Mouse (Mus musculus) forebrain, embryonic 15.5 days (tissue): ENCODE measurements around the gene Nxpe4. TPM values are rescaled to one million over a fixed set of nuclear protein-coding genes. Genes with fewer than 3 reads are reported as not detected.

Source experiments
- ATAC-seq: fragments of 200-750 bp; cut with Nextera tagmentation; replicated peaks from 2 replicates; pipeline ENCODE4 v1.8.0; 2017; ENCODE audit warnings: mild to moderate bottlenecking, moderate TSS enrichment, moderate library complexity
- H3K27ac ChIP-seq: fragments of 300-500 bp; sonication (generic); replicated peaks from 2 replicates; pipeline ENCODE4 v1.5.1; 2015; ENCODE audit warnings: mild to moderate bottlenecking, inconsistent platforms
- H3K27me3 ChIP-seq: fragments of 300-500 bp; sonication (generic); 2 replicates; pipeline ENCODE4 v1.6.1; 2015; ENCODE audit warnings: inconsistent platforms
- H3K36me3 ChIP-seq: fragments of 300-500 bp; sonication (generic); 2 replicates; pipeline ENCODE4 v1.6.1; 2015; ENCODE audit warnings: mild to moderate bottlenecking, inconsistent platforms
- H3K4me1 ChIP-seq: fragments of 300-500 bp; sonication (generic); 2 replicates; pipeline ENCODE4 v1.6.1; 2015; ENCODE audit warnings: inconsistent platforms
- H3K4me2 ChIP-seq: fragments of 300-500 bp; sonication (generic); replicated peaks from 2 replicates; pipeline ENCODE4 v1.6.1; 2015; ENCODE audit warnings: mild to moderate bottlenecking, inconsistent platforms
- H3K4me3 ChIP-seq: fragments of 300-500 bp; sonication (generic); 2 replicates; pipeline ENCODE4 v1.5.1; 2015; ENCODE audit warnings: mild to moderate bottlenecking, inconsistent platforms
- H3K9ac ChIP-seq: fragments of 300-500 bp; sonication (generic); replicated peaks from 2 replicates; pipeline ENCODE4 v1.6.1; 2015; ENCODE audit warnings: mild to moderate bottlenecking, inconsistent platforms
- H3K9me3 ChIP-seq: fragments of 300-500 bp; sonication (generic); 2 replicates; pipeline ENCODE4 v1.6.1; 2016; ENCODE audit warnings: inconsistent platforms
- whole genome bisulfite sequencing: fragments of 180-500 bp; shearing (Covaris S2); methylation state at CpG from one replicate; pipeline ENCODE4 v1.1.7; 2015; ENCODE audit warnings: mixed read lengths; 5-methylcytosine and 5-hydroxymethylcytosine counted together
- polyA plus RNA-seq: library from polyadenylated mRNA; unstranded; fragments of >200 nt; fragmentation: Nextera tagmentation; extraction: Ambion mirVana; gene quantifications from 2 replicates; pipeline ENCODE4 v1.2.1, GENCODE M21; 2015

Nxpe4 gene
- polyA plus RNA-seq, 1 experiment from 2014 or later: 7.1 TPM

DNA sequence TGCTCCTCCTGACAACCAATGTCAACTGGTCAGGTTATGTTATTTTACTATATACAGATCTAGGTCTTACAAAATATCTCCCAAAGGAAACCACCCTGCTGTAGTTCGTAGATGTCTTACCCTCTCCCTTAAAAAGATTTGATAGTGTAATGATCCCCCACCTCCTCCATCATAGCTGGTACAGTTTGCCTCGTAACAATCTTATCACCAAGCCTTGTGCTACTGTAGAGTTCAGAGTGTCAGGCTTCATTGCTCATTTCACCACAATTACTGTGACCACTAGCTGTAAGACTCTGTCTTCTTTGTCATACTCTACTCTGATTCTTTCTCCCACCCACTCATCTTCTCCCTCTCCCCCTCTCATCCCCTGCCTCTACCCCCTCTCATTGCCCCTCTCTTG lies 259.2 kb downstream of the Nxpe4 start:
- Histone ChIP-seq H3K27me3 (no peaks in the 10 kb centered on the region), H3K4me3 (no peak overlapping the region)
- WGBS: 86% methylated on average over 2 of the region's 2 CpGs

DNA sequence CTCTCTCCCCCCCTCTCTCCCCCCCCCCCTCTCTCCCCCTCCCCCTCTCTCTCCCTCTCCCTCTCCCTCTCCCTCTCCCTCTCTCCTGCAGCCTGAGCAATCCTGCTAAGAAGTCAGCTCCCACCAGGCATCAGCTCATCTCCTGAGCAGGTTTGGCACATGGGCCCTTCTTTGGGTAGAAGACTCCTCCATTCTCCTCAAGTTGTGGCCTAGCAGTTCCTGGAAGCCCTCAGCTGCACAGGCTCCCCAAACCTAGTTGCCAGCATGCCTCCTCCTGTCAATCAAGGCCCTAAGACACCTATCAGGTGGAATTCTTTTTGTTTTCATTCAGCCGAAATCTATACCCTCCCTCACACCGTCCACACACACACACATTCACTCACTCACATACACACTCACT lies 259.7 kb downstream of the Nxpe4 start:
- WGBS: 71% methylated on average over 2 of the region's 2 CpGs
- no peaks in the 10 kb centered on the region for H3K9me3 ChIP-seq
- H3K4me1 ChIP-seq: no peaks in the 10 kb centered on the region
- ATAC-seq: no peak
- no peak overlapping the region for H3K4me3 ChIP-seq
- H3K27me3 ChIP-seq: no peaks in the 10 kb centered on the region
- H3K9ac ChIP-seq: no peak overlapping the region
- no peak overlapping the region for H3K27ac ChIP-seq
- no peak overlapping the region for H3K4me2 ChIP-seq
- no peaks in the 10 kb centered on the region for H3K36me3 ChIP-seq

More for the DNA sequence above, 259.2 kb downstream of the Nxpe4 start:
- no peak for ATAC-seq
- no peak overlapping the region for H3K9ac ChIP-seq
- no peaks in the 10 kb centered on the region for H3K9me3 ChIP-seq
- no peak overlapping the region for H3K27ac ChIP-seq
- no peak overlapping the region for H3K4me2 ChIP-seq
- H3K4me1 ChIP-seq: no peaks in the 10 kb centered on the region
- no peaks in the 10 kb centered on the region for H3K36me3 ChIP-seq

DNA sequence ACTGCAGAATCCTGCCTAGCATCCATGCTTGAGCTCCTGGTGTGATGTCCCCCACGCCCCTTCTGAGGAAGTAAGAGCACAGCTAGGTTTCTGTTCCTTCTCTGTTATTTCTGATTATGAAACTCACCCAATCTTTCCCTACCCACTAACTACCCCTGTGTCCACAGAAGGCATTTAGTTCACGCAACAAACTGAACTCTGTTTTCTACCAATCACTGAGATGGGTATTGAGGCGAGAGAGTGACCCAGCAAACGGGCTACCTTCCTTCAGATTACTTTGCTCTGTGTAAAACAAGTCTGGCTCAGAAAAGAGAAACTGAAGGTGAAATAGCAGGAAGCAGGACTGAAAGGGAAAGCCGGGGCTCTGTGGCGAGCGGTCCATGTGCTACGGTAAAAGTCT lies 260.6 kb downstream of the Nxpe4 start:
- H3K9me3 ChIP-seq: no peaks in the 10 kb centered on the region
- H3K27me3 ChIP-seq: no peaks in the 10 kb centered on the region
- no peak overlapping the region for H3K4me2 ChIP-seq
- H3K9ac ChIP-seq: no peak overlapping the region
- ATAC-seq: no peak
- 84% methylated on average over 8 of the region's 8 CpGs for WGBS
- H3K4me1 ChIP-seq: no peaks in the 10 kb centered on the region
- no peak overlapping the region for H3K4me3 ChIP-seq
- no peaks in the 10 kb centered on the region for H3K36me3 ChIP-seq
- no peak overlapping the region for H3K27ac ChIP-seq

DNA sequence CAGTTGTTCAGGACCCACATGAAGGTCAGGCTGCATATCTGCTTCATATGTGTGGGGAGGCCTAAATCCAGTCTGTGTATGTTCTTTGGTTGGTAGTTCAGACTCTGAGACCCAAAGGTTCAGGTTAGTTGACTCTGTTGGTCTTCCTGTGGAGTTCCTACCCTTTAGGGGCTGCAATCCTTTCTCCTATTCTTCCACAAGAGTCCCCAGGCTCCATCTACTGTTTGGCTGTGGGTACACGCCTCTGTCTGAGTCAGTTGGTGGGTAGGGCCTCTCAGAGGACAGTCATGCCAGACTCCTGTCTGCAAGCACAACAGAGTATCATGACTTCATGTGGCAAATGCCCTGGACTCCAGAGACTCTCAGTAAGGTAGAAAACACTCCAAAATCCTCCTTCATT lies 261.4 kb downstream of the Nxpe4 start:
- WGBS: 56% methylated on average over 1 of the region's 1 CpGs

DNA sequence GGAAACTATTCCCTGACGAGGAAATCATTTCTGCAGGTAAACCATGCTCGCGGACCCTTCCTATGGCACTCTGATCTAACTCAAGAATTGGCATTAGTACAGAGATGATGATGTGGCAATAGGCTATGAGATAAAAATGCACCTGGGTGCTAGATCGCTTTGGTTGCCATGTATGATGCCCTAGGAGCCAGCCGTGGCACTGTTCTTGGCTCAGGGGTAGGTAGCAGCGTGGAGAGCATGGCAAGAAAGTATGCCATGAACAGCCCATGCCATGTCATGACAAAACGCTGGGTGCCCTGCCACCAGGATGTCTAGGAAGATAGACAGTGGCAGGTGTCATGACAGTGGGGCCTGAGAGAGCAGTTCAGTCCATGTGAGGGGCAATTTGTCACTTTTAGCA lies 265.4 kb downstream of the Nxpe4 start:
- 92% methylated on average over 7 of the region's 7 CpGs for WGBS
- no peak for ATAC-seq
- H3K27me3 ChIP-seq: no peaks in the 10 kb centered on the region
- no peak overlapping the region for H3K27ac ChIP-seq
- no peak overlapping the region for H3K9ac ChIP-seq
- no peak overlapping the region for H3K4me2 ChIP-seq
- H3K36me3 ChIP-seq: no peaks in the 10 kb centered on the region
- no peaks in the 10 kb centered on the region for H3K4me1 ChIP-seq
- no peaks in the 10 kb centered on the region for H3K9me3 ChIP-seq
- no peak overlapping the region for H3K4me3 ChIP-seq

More for the DNA sequence above, 261.4 kb downstream of the Nxpe4 start:
- Histone ChIP-seq H3K4me1 (no peaks in the 10 kb centered on the region), H3K9ac (no peak overlapping the region), H3K27ac (no peak overlapping the region), H3K36me3 (no peaks in the 10 kb centered on the region), H3K27me3 (no peaks in the 10 kb centered on the region), H3K4me2 (no peak overlapping the region), H3K4me3 (no peak overlapping the region), H3K9me3 (no peaks in the 10 kb centered on the region)
- no peak for ATAC-seq

DNA sequence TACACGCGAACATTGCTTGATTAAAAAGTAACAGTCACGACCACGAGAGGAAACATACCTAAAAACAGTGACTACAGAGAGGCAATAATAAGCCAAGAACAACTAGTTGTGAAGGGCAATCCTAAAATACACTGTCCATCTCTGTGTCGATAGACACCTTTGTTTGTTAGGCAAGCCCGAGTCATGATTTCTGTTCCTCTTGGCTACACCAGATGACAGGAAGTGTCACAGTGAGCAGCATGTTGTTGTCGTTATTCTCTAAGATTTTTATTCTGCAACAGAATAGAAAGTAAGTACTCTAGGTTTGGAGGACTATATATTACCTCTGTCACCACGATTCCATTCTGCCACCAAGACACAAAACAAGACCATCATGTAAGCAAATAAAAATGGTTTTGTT lies 270.6 kb downstream of the Nxpe4 start:
- Histone ChIP-seq H3K9me3 (no peaks in the 10 kb centered on the region), H3K4me2 (no peak overlapping the region), H3K4me1 (no peaks in the 10 kb centered on the region), H3K9ac (no peak overlapping the region), H3K27ac (no peak overlapping the region), H3K36me3 (no peaks in the 10 kb centered on the region), H3K4me3 (no peak overlapping the region), H3K27me3 (no peaks in the 10 kb centered on the region)
- 89% methylated on average over 8 of the region's 8 CpGs for WGBS
- no peak for ATAC-seq

DNA sequence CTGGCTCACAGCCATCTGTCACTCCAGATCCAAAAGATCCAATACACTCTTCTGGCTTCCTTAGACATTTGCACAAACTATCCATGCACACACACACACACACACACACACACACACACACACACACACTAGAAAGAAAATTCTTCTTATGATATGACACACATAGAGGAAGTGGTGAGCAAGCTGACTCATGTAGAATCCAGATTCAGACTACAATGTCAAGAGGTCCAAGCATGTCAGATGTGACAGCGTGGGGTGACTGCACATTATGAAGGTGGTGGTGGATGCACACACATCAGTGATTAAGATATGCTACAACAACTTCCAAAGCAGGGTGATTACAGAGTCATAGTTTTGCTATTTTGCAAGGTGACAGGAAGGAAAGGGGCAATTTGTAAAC lies 282.1 kb downstream of the Nxpe4 start:
- Histone ChIP-seq H3K4me3 (no peak overlapping the region), H3K9ac (no peak overlapping the region), H3K27ac (no peak overlapping the region), H3K4me2 (no peak overlapping the region), H3K27me3 (no peaks in the 10 kb centered on the region), H3K36me3 (no peaks in the 10 kb centered on the region), H3K9me3 (no peaks in the 10 kb centered on the region), H3K4me1 (no peaks in the 10 kb centered on the region)
- no peak for ATAC-seq
- 86% methylated on average over 1 of the region's 1 CpGs for WGBS

DNA sequence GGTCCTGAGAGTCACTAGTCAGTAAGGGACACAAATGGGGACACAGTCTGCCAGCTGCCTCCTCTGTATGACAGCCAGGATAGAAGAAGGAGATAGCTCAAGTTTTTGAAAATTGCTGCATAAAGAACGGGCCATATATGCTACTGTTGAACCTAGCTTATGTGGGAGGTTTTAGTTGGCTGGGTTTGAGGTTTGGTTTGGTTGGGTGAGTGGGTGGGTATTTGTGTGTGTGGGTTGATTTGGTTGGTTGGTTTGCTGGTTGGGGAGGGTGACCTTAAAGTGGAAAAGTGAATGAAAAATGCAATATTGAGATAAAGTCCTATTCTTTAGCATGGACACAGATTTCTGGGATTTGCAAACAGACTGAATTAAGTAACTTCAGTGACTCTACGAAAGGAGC lies 283.0 kb downstream of the Nxpe4 start:
- WGBS: 87% methylated on average over 2 of the region's 2 CpGs
- no peak overlapping the region for H3K4me3 ChIP-seq
- H3K4me1 ChIP-seq: no peaks in the 10 kb centered on the region
- H3K9me3 ChIP-seq: no peaks in the 10 kb centered on the region
- H3K4me2 ChIP-seq: no peak overlapping the region
- ATAC-seq: no peak
- no peaks in the 10 kb centered on the region for H3K27me3 ChIP-seq
- H3K36me3 ChIP-seq: no peaks in the 10 kb centered on the region
- no peak overlapping the region for H3K9ac ChIP-seq
- H3K27ac ChIP-seq: no peak overlapping the region

DNA sequence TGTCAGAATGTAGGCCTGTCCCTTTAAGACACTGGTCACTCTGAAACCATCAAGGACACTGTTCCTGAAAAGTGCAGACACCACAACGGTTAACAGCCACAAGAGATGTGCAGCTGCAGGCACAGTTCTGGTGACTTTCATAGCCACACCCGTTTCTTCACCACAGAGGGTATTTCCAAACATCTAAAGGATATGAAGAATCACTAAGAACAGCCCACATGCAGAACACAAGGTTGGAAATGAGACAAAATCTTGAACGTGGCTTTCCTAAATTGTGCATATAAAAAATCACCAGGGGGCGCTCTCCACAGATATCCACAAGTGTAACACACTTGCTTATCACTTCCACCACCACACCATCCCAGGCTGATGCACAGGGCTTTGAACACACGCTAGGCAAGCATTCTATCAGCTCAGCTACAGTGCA lies 286.0 kb downstream of the Nxpe4 start:
- Histone ChIP-seq H3K9ac (no peak overlapping the region), H3K27me3 (no peaks in the 10 kb centered on the region), H3K4me1 (no peaks in the 10 kb centered on the region), H3K4me2 (no peak overlapping the region), H3K27ac (no peak overlapping the region), H3K36me3 (no peaks in the 10 kb centered on the region), H3K4me3 (no peak overlapping the region), H3K9me3 (no peaks in the 10 kb centered on the region)
- WGBS: 35% methylated on average over 5 of the region's 5 CpGs
- no peak for ATAC-seq

Other genes starting within 250 kb of the Nxpe4 start
- 0.19 and 0.49 TPM in 2 replicates for gene Nxpe2, start 191.4 kb downstream of the Nxpe4 start, polyA plus RNA-seq